ENCODE assay signal across 27 mouse cellular contexts in genomic region chr7:72974384-72974783, GRCm38 (mm10).
"Had no signal": no experiment of that assay in that cellular context is flagged by ENCODE, and none has a peak within 500 bp of the region (broad histone marks: within the 10 kb centered on the region; RNA-seq: fewer than 3 reads in every experiment).

No protein-coding gene starts in this region.

- DNase-seq: left cerebral cortex, postnatal 4 days; liver; liver, embryonic 13.5 days; liver, postnatal 0 days; lung, adult 18-20 months; lung, adult 2 months; lung, embryonic 14.5 days; lung, postnatal 10 days; lung, postnatal 14 days; lung, postnatal 36 days; lung, postnatal 4 days; midbrain, embryonic 14.5 days had no signal

- H3K9ac ChIP-seq: limb, embryonic 12.5 days; limb, embryonic 13.5 days; limb, embryonic 15.5 days; liver, embryonic 12.5 days; liver, embryonic 13.5 days; liver, embryonic 14.5 days; liver, embryonic 15.5 days; liver, postnatal 0 days; lung, embryonic 14.5 days; lung, embryonic 15.5 days; midbrain, embryonic 12.5 days; midbrain, embryonic 13.5 days; midbrain, embryonic 15.5 days had no signal

- H3K9me3 ChIP-seq: limb, embryonic 10.5 days; limb, embryonic 12.5 days; limb, embryonic 13.5 days; limb, embryonic 15.5 days; liver, embryonic 12.5 days; liver, embryonic 13.5 days; liver, embryonic 15.5 days; lung, embryonic 15.5 days; midbrain, embryonic 10.5 days; midbrain, embryonic 12.5 days; midbrain, embryonic 13.5 days; midbrain, embryonic 15.5 days had no signal

- H3K36me3 ChIP-seq: limb, embryonic 10.5 days; limb, embryonic 12.5 days; limb, embryonic 13.5 days; limb, embryonic 15.5 days; liver, embryonic 12.5 days; liver, embryonic 13.5 days; liver, embryonic 15.5 days; lung, embryonic 15.5 days; midbrain, embryonic 10.5 days; midbrain, embryonic 12.5 days; midbrain, embryonic 13.5 days; midbrain, embryonic 15.5 days had no signal

- H3K4me3 ChIP-seq: limb, embryonic 10.5 days; limb, embryonic 12.5 days; limb, embryonic 13.5 days; limb, embryonic 15.5 days; liver, embryonic 12.5 days; liver, embryonic 13.5 days; liver, embryonic 15.5 days; lung, embryonic 15.5 days; megakaryocyte, embryonic 14.5 days; midbrain, embryonic 10.5 days; midbrain, embryonic 12.5 days; midbrain, embryonic 13.5 days; midbrain, embryonic 15.5 days; myocyte had no signal

- H3K4me1 ChIP-seq: limb, embryonic 10.5 days; limb, embryonic 12.5 days; limb, embryonic 13.5 days; limb, embryonic 15.5 days; liver, embryonic 12.5 days; liver, embryonic 13.5 days; liver, embryonic 15.5 days; megakaryocyte, embryonic 14.5 days; midbrain, embryonic 10.5 days; midbrain, embryonic 12.5 days; midbrain, embryonic 13.5 days; midbrain, embryonic 15.5 days had no signal

- H3K27ac ChIP-seq: limb, embryonic 10.5 days; limb, embryonic 12.5 days; limb, embryonic 13.5 days; limb, embryonic 15.5 days; liver, embryonic 12.5 days; liver, embryonic 13.5 days; liver, embryonic 14.5 days; liver, embryonic 15.5 days; lung, embryonic 15.5 days; macrophage; midbrain, embryonic 10.5 days; midbrain, embryonic 12.5 days; midbrain, embryonic 13.5 days; midbrain, embryonic 15.5 days had no signal
